ENCODE assay signal across 8 mouse cellular contexts in genomic region chr7:141048226-141049218, GRCm38 (mm10). TPM values are rescaled to one million over a fixed set of nuclear protein-coding genes. Genes with fewer than 3 reads are reported as not detected.
DNase-seq lines count a peak whose midpoint lies in the region; ATAC-seq and TF ChIP-seq lines count a peak whose summit lies in the region.

No protein-coding gene starts in this region.

- H3K4me1 ChIP-seq in hindbrain, embryonic 10.5 days (replicated peaks): peaks cover 20% of the 10 kb centered on the region
- H3K4me1 ChIP-seq in lung, embryonic 16.5 days (replicated peaks; ENCODE audit: control insufficient read depth, insufficient read depth, low read length): peaks cover 12% of the 10 kb centered on the region
- peaks cover 15% of the 10 kb centered on the region for H3K4me1 ChIP-seq in thymus, adult 2 months (replicated peaks; ENCODE audit: control insufficient read depth, insufficient read depth, low read length)

- peak overlapping the region; percentile 55 for H3K4me3 ChIP-seq in hindbrain, embryonic 10.5 days
- H3K4me3 ChIP-seq in lung, embryonic 16.5 days (ENCODE audit: low read length): peak overlapping the region; percentile 35
- peak overlapping the region; percentile 22 for H3K4me3 ChIP-seq in thymus, adult 2 months (ENCODE audit: control insufficient read depth, insufficient read depth, low read length)

- no peaks in the 10 kb centered on the region for H3K36me3 ChIP-seq in hindbrain, embryonic 10.5 days
- no peaks in the 10 kb centered on the region for H3K36me3 ChIP-seq in lung, embryonic 16.5 days (ENCODE audit: control insufficient read depth, insufficient read depth, low read length)
- no peaks in the 10 kb centered on the region for H3K36me3 ChIP-seq in thymus, adult 2 months (ENCODE audit: control insufficient read depth, insufficient read depth, low read length)

- H3K9me3 ChIP-seq in hindbrain, embryonic 10.5 days: no peaks in the 10 kb centered on the region
- no peaks in the 10 kb centered on the region for H3K9me3 ChIP-seq in lung, embryonic 16.5 days (ENCODE audit: control insufficient read depth, low read length)

- H3K9ac ChIP-seq in lung, embryonic 16.5 days (ENCODE audit: low read length): peak overlapping the region; percentile 53

- WGBS in hindbrain, embryonic 10.5 days: 11% methylated on average over 21 of the region's 21 CpGs
- 10% methylated on average over 21 of the region's 21 CpGs for WGBS in lung, embryonic 16.5 days
- 5% methylated on average over 21 of the region's 21 CpGs for WGBS in thymus, adult 2 months

- H3K4me2 ChIP-seq in lung, embryonic 16.5 days (ENCODE audit: low read depth, low read length): peak overlapping the region; percentile 71

- no peaks in the 10 kb centered on the region for H3K27me3 ChIP-seq in hindbrain, embryonic 10.5 days (ENCODE audit: insufficient read depth, poor library complexity, severe bottlenecking)
- H3K27me3 ChIP-seq in lung, embryonic 16.5 days (ENCODE audit: control insufficient read depth, insufficient read depth, low read depth, low read length): no peaks in the 10 kb centered on the region
- no peaks in the 10 kb centered on the region for H3K27me3 ChIP-seq in thymus, adult 2 months (ENCODE audit: control insufficient read depth, insufficient read depth, low read length)

- TF ChIP-seq POLR2A in thymus, adult 2 months (IDR thresholded peaks at IDR 0.05; ENCODE audit: control insufficient read depth, extremely low read depth, insufficient read depth, low read length, poor library complexity): no peak

- peak; percentile 93 for DNase-seq in Muller cell, postnatal 12 days (ENCODE audit: inconsistent ontology term)
- peak; percentile 90 for DNase-seq in cerebellum, adult 9-10 months
- DNase-seq in hindbrain, embryonic 10.5 days (ENCODE audit: low spot score): peak; percentile 91
- peak; percentile 79 for DNase-seq in layer of hippocampus, adult 9-10 months (ENCODE audit: low spot score)
- DNase-seq in ovary, adult 18-20 months (ENCODE audit: low spot score): peak; percentile 76
- peak; percentile 87 for DNase-seq in thymus, adult 2 months

- peak; percentile 76 for ATAC-seq in frontal cortex, adult (ENCODE audit: low TSS enrichment)
- ATAC-seq in lung, embryonic 16.5 days (ENCODE audit: low read depth): peak; percentile 92

- peak overlapping the region; percentile 81 for H3K27ac ChIP-seq in hindbrain, embryonic 10.5 days
- H3K27ac ChIP-seq in lung, embryonic 16.5 days (ENCODE audit: low read length): peak overlapping the region; percentile 94
- H3K27ac ChIP-seq in thymus, adult 2 months (ENCODE audit: control insufficient read depth, insufficient read depth, low read length): peak overlapping the region; percentile 19; the same call in 1 of the 2 replicates

- peak; percentile 93 for TF ChIP-seq CTCF in thymus, adult 2 months (IDR thresholded peaks at IDR 0.05; ENCODE audit: borderline replicate concordance, control insufficient read depth, extremely low read depth, insufficient read depth, low read length, poor library complexity)

RNA-seq across cellular contexts. Expression of gene B4galnt4, which starts 12.4 kb away (rescaled TPM):
- polyA plus RNA-seq in hindbrain, embryonic 10.5 days (2016; fragmentation: Nextera tagmentation; extraction: Ambion mirVana): 26.4 and 35.1 TPM in 2 replicates
- polyA plus RNA-seq in lung, embryonic 16.5 days (2015; fragmentation: Nextera tagmentation; extraction: Ambion mirVana): 3.2 and 3.8 TPM in 2 replicates
- polyA plus RNA-seq in thymus, adult 2 months (2012; rRNA removed): 1.4 and 1.6 TPM in 2 replicates

RNA-seq across cellular contexts. Expression of gene Gm17387, which starts 19.6 kb away (rescaled TPM):
- not detected in 2 replicates for polyA plus RNA-seq in hindbrain, embryonic 10.5 days (2016; fragmentation: Nextera tagmentation; extraction: Ambion mirVana)
- polyA plus RNA-seq in lung, embryonic 16.5 days (2015; fragmentation: Nextera tagmentation; extraction: Ambion mirVana): not detected in 2 replicates
- polyA plus RNA-seq in thymus, adult 2 months (2012; rRNA removed): not detected in 2 replicates

RNA-seq across cellular contexts. Expression of gene Pkp3, which starts 29.5 kb away (rescaled TPM):
- polyA plus RNA-seq in hindbrain, embryonic 10.5 days (2016; fragmentation: Nextera tagmentation; extraction: Ambion mirVana): 5.1 and 5.2 TPM in 2 replicates
- 16.6 and 18.5 TPM in 2 replicates for polyA plus RNA-seq in lung, embryonic 16.5 days (2015; fragmentation: Nextera tagmentation; extraction: Ambion mirVana)
- 46.8 and 49.9 TPM in 2 replicates for polyA plus RNA-seq in thymus, adult 2 months (2012; rRNA removed)

RNA-seq across cellular contexts. Expression of gene Ifitm6, which starts 30.8 kb away (rescaled TPM):
- not detected in 2 replicates for polyA plus RNA-seq in hindbrain, embryonic 10.5 days (2016; fragmentation: Nextera tagmentation; extraction: Ambion mirVana)
- 1.5 and 1.8 TPM in 2 replicates for polyA plus RNA-seq in lung, embryonic 16.5 days (2015; fragmentation: Nextera tagmentation; extraction: Ambion mirVana)
- polyA plus RNA-seq in thymus, adult 2 months (2012; rRNA removed): 4.7 and 5.9 TPM in 2 replicates

RNA-seq across cellular contexts. Expression of gene Ifitm3, which starts 38.0 kb away (rescaled TPM):
- 21.0 and 23.9 TPM in 2 replicates for polyA plus RNA-seq in hindbrain, embryonic 10.5 days (2016; fragmentation: Nextera tagmentation; extraction: Ambion mirVana)
- 262 and 316 TPM in 2 replicates for polyA plus RNA-seq in lung, embryonic 16.5 days (2015; fragmentation: Nextera tagmentation; extraction: Ambion mirVana)
- 309 and 397 TPM in 2 replicates for polyA plus RNA-seq in thymus, adult 2 months (2012; rRNA removed)

Comparison
In these comparisons a context has a peak if more than half of its experiments do, and no peak if none do; other contexts are left out.
1. Peak in every context shown above with its lines: DNase-seq, ATAC-seq, H3K4me3 ChIP-seq and H3K27ac ChIP-seq.
2. H3K27ac ChIP-seq: peak in every context shown above with its lines; median percentile 94 in lung, embryonic 16.5 days; 81 in hindbrain, embryonic 10.5 days; 19 in thymus, adult 2 months.